Mouse (Mus musculus) forebrain, embryonic 15.5 days (tissue): ENCODE measurements at regions not wholly inside any gene's neighbourhood (a gene's known extent, or its start where the extent isn't known, plus 50 kb on each side); places are given as distances from the start of the nearest gene placed in this dataset.
"Not testable (repeated sequence)": the region's sequence is repeated elsewhere in the genome, so short reads cannot be mapped to it uniquely, and the experiment has no call there.

Source experiments
- ATAC-seq: fragments of 200-750 bp; cut with Nextera tagmentation; replicated peaks from 2 replicates; pipeline ENCODE4 v1.8.0; 2017; ENCODE audit warnings: mild to moderate bottlenecking, moderate TSS enrichment, moderate library complexity
- H3K27ac ChIP-seq: fragments of 300-500 bp; sonication (generic); replicated peaks from 2 replicates; pipeline ENCODE4 v1.5.1; 2015; ENCODE audit warnings: mild to moderate bottlenecking, inconsistent platforms
- H3K27me3 ChIP-seq: fragments of 300-500 bp; sonication (generic); 2 replicates; pipeline ENCODE4 v1.6.1; 2015; ENCODE audit warnings: inconsistent platforms
- H3K36me3 ChIP-seq: fragments of 300-500 bp; sonication (generic); 2 replicates; pipeline ENCODE4 v1.6.1; 2015; ENCODE audit warnings: mild to moderate bottlenecking, inconsistent platforms
- H3K4me1 ChIP-seq: fragments of 300-500 bp; sonication (generic); 2 replicates; pipeline ENCODE4 v1.6.1; 2015; ENCODE audit warnings: inconsistent platforms
- H3K4me2 ChIP-seq: fragments of 300-500 bp; sonication (generic); replicated peaks from 2 replicates; pipeline ENCODE4 v1.6.1; 2015; ENCODE audit warnings: mild to moderate bottlenecking, inconsistent platforms
- H3K4me3 ChIP-seq: fragments of 300-500 bp; sonication (generic); 2 replicates; pipeline ENCODE4 v1.5.1; 2015; ENCODE audit warnings: mild to moderate bottlenecking, inconsistent platforms
- H3K9ac ChIP-seq: fragments of 300-500 bp; sonication (generic); replicated peaks from 2 replicates; pipeline ENCODE4 v1.6.1; 2015; ENCODE audit warnings: mild to moderate bottlenecking, inconsistent platforms
- H3K9me3 ChIP-seq: fragments of 300-500 bp; sonication (generic); 2 replicates; pipeline ENCODE4 v1.6.1; 2016; ENCODE audit warnings: inconsistent platforms
- WGBS: fragments of 180-500 bp; shearing (Covaris S2); methylation state at CpG from one replicate; pipeline ENCODE4 v1.1.7; 2015; ENCODE audit warnings: mixed read lengths; 5-methylcytosine and 5-hydroxymethylcytosine counted together

- Histone ChIP-seq H3K9ac (no peak overlapping the region), H3K9me3 (no peaks in the 10 kb centered on the region), H3K36me3 (no peaks in the 10 kb centered on the region), H3K27ac (no peak overlapping the region), H3K4me3 (no peak overlapping the region), H3K4me2 (no peak overlapping the region), H3K4me1 (no peaks in the 10 kb centered on the region), H3K27me3 (no peaks in the 10 kb centered on the region)
- no peak for ATAC-seq
Measured at GRCm38 (mm10) chr16:86252630-86253029, 351.0 kb upstream of the Adamts5 start.

GRCm38 (mm10) chr16:86250021-86250420, 348.4 kb upstream of the Adamts5 start:
- Histone ChIP-seq H3K4me2 (no peak overlapping the region), H3K9me3 (no peaks in the 10 kb centered on the region), H3K36me3 (no peaks in the 10 kb centered on the region), H3K4me1 (no peaks in the 10 kb centered on the region), H3K27ac (no peak overlapping the region), H3K27me3 (no peaks in the 10 kb centered on the region), H3K4me3 (no peak overlapping the region), H3K9ac (no peak overlapping the region)
- 92% methylated on average over 6 of the region's 6 CpGs for WGBS
- ATAC-seq, result no peak

DNA sequence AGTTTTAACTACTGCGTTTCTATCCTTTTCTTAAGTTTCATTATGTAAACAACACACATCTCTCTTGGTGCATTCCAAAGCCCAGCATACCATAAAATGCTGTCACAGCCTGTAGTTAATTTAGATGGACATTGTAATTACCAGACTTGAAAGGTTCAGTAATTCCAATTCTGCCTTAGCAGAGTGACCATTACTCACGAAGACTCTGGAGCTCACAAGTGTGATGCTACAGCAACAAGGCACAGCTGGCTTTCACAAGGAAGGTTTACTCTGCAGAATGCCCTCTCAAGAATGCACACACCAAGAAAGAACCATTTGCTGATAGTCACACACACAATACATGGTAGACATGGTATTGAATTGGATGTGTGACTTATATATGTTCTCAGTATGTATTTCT, 342.6 kb upstream of the Adamts5 start:
- Histone ChIP-seq H3K36me3 (no peaks in the 10 kb centered on the region), H3K27ac (no peak overlapping the region), H3K4me3 (no peak overlapping the region), H3K27me3 (no peaks in the 10 kb centered on the region), H3K9me3 (no peaks in the 10 kb centered on the region), H3K4me2 (no peak overlapping the region), H3K4me1 (no peaks in the 10 kb centered on the region), H3K9ac (no peak overlapping the region)
- 78% methylated on average over 2 of the region's 2 CpGs for WGBS
- ATAC-seq, result no peak

DNA sequence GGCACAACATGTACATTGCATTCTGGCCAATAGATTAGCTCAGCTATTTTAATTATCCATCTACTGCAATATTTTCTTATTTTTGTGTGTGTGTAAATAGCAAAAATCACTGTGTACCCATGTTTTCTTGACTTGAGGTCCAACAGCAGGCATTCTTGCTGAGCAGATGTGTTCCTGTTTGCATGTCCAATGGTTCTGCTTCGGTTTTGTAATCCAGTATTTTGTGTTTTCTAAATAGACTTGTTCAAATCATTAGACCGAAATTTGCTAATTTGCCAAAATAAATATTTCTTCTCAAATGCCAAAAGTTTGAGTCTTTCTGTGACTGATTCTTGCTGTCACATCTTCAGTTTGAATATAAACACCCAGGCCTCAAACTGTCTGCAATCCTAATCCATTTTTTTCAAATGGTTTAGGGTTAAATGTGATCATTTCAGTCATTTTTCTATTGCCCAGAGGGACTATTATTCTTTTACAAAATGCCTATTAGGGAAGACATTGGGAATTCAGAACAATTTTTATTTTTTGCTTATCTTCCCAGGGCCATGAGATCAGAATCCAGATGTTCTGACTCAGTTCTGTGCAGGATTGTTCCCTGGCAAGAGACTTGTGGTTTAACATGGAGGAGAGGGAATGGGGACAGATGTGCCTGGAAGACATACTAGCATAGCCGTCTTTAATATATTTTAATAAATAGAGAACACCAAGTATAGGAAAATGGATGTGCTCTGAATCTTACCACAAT, 341.3 kb upstream of the Adamts5 start:
- no peak for ATAC-seq
- no peaks in the 10 kb centered on the region for H3K27me3 ChIP-seq
- H3K9me3 ChIP-seq, result no peaks in the 10 kb centered on the region
- no peak overlapping the region for H3K4me2 ChIP-seq
- 87% methylated on average over 3 of the region's 3 CpGs for WGBS
- H3K4me1 ChIP-seq, result no peaks in the 10 kb centered on the region
- H3K4me3 ChIP-seq, result no peak overlapping the region
- no peak overlapping the region for H3K9ac ChIP-seq
- H3K27ac ChIP-seq, result no peak overlapping the region
- no peaks in the 10 kb centered on the region for H3K36me3 ChIP-seq

DNA sequence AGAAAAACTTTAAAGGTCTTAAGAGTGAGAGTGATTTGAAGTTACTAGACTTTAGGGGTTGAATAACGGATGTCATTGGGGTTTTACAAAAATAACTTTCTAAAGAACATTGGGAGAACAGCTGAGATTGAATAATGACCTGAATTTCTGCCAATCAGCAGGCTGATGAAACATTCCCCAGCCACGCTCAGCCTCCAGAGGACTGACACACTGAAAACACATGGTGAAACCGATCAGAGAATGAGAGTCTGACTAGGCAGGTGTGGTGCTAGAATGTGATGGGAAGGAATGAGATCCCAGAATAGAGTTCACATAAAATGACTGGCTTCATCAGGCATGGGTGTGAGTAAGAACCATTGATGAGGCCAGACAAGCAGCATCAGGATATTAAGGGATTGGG, 321.4 kb upstream of the Adamts5 start:
- Histone ChIP-seq H3K27ac (no peak overlapping the region), H3K36me3 (no peaks in the 10 kb centered on the region), H3K9ac (no peak overlapping the region), H3K9me3 (no peaks in the 10 kb centered on the region), H3K4me3 (no peak overlapping the region), H3K4me2 (no peak overlapping the region), H3K27me3 (no peaks in the 10 kb centered on the region), H3K4me1 (no peaks in the 10 kb centered on the region)
- no peak for ATAC-seq
- WGBS, result 68% methylated on average over 3 of the region's 3 CpGs

DNA sequence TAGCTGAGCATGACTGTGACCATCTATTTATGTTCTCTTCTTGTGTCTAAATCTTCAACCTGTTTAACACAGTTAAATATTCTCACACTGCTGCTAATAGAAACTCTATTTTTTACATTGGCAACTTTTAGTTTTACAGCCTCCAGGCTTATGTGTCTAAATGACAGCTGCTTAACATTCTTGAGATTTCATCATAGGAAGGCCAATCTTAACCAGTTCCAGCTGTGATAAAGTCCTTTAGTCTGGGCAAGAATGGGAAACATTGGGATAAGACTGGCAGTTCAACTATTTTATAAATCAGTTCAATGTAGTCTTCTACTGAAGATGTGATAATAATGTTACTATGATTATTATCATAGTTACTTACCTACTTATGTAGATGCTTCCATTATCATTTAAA, 308.9 kb upstream of the Adamts5 start:
- no peaks in the 10 kb centered on the region for H3K27me3 ChIP-seq
- no peak overlapping the region for H3K27ac ChIP-seq
- no peaks in the 10 kb centered on the region for H3K4me1 ChIP-seq
- H3K36me3 ChIP-seq, result no peaks in the 10 kb centered on the region
- H3K4me2 ChIP-seq, result no peak overlapping the region
- ATAC-seq, result no peak
- no peak overlapping the region for H3K4me3 ChIP-seq
- H3K9me3 ChIP-seq, result no peaks in the 10 kb centered on the region
- no peak overlapping the region for H3K9ac ChIP-seq

- H3K4me3 ChIP-seq, result no peak overlapping the region
- H3K27ac ChIP-seq, result no peak overlapping the region
- no peak for ATAC-seq
Measured at GRCm38 (mm10) chr16:86209319-86209718, 307.7 kb upstream of the Adamts5 start.

GRCm38 (mm10) chr16:86189874-86190273, 288.2 kb upstream of the Adamts5 start:
- Histone ChIP-seq H3K4me3 (no peak overlapping the region), H3K36me3 (no peaks in the 10 kb centered on the region), H3K27ac (no peak overlapping the region), H3K9ac (no peak overlapping the region), H3K4me2 (no peak overlapping the region), H3K4me1 (no peaks in the 10 kb centered on the region), H3K9me3 (no peaks in the 10 kb centered on the region), H3K27me3 (no peaks in the 10 kb centered on the region)
- no peak for ATAC-seq
- 87% methylated on average over 1 of the region's 1 CpGs for WGBS

More at GRCm38 (mm10) chr16:86209319-86209718, 307.7 kb upstream of the Adamts5 start:
- Histone ChIP-seq H3K36me3 (no peaks in the 10 kb centered on the region), H3K9ac (no peak overlapping the region), H3K4me2 (no peak overlapping the region), H3K4me1 (no peaks in the 10 kb centered on the region), H3K27me3 (no peaks in the 10 kb centered on the region), H3K9me3 (no peaks in the 10 kb centered on the region)

GRCm38 (mm10) chr16:86188966-86189365, 287.3 kb upstream of the Adamts5 start:
- Histone ChIP-seq H3K9me3 (no peaks in the 10 kb centered on the region), H3K27ac (no peak overlapping the region), H3K4me3 (no peak overlapping the region), H3K4me1 (no peaks in the 10 kb centered on the region), H3K36me3 (no peaks in the 10 kb centered on the region), H3K9ac (no peak overlapping the region), H3K27me3 (no peaks in the 10 kb centered on the region), H3K4me2 (no peak overlapping the region)
- no peak for ATAC-seq
- 90% methylated on average over 3 of the region's 3 CpGs for WGBS

GRCm38 (mm10) chr16:86187609-86188008, 286.0 kb upstream of the Adamts5 start:
- H3K9me3 ChIP-seq, H3K4me2 ChIP-seq, ATAC-seq, H3K36me3 ChIP-seq, H3K4me3 ChIP-seq, H3K27ac ChIP-seq, H3K27me3 ChIP-seq, H3K9ac ChIP-seq, H3K4me1 ChIP-seq: not testable (repeated sequence)
- WGBS, result 47% methylated on average over 4 of the region's 4 CpGs

GRCm38 (mm10) chr16:86159021-86159815, 257.6 kb upstream of the Adamts5 start:
- H3K4me1 ChIP-seq, result no peaks in the 10 kb centered on the region
- no peak for ATAC-seq
- H3K27ac ChIP-seq, result no peak overlapping the region
- H3K9ac ChIP-seq, result no peak overlapping the region
- H3K4me3 ChIP-seq, result no peak overlapping the region
- no peak overlapping the region for H3K4me2 ChIP-seq
- no peaks in the 10 kb centered on the region for H3K9me3 ChIP-seq
- no peaks in the 10 kb centered on the region for H3K36me3 ChIP-seq
- 89% methylated on average over 4 of the region's 4 CpGs for WGBS
- H3K27me3 ChIP-seq, result no peaks in the 10 kb centered on the region

DNA sequence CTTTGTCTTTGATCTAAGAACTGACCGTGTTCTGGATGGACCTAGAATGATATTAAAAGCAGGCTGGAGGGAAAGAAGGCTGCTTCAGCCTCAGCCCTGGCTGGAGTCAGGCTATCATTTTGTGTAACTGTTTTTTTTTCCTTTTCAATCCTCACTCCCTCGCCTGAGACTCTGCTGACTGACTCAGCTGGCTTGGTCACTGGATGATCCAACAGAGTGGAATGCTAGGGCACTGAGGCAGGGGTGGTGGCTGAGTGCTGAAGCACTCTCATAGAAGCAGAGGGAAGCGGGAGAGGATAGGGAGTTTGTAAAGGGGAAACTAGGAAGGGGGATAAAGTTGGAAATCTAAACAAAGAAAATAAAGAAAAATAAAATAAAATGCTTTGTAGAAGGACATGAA, 236.5 kb upstream of the Adamts5 start:
- H3K36me3 ChIP-seq, result no peaks in the 10 kb centered on the region
- H3K9ac ChIP-seq, result no peak overlapping the region
- H3K4me2 ChIP-seq, result no peak overlapping the region
- no peaks in the 10 kb centered on the region for H3K27me3 ChIP-seq
- 69% methylated on average over 3 of the region's 3 CpGs for WGBS
- H3K4me3 ChIP-seq, result no peak overlapping the region
- no peak overlapping the region for H3K27ac ChIP-seq
- H3K4me1 ChIP-seq, result no peaks in the 10 kb centered on the region
- no peaks in the 10 kb centered on the region for H3K9me3 ChIP-seq
- no peak for ATAC-seq

DNA sequence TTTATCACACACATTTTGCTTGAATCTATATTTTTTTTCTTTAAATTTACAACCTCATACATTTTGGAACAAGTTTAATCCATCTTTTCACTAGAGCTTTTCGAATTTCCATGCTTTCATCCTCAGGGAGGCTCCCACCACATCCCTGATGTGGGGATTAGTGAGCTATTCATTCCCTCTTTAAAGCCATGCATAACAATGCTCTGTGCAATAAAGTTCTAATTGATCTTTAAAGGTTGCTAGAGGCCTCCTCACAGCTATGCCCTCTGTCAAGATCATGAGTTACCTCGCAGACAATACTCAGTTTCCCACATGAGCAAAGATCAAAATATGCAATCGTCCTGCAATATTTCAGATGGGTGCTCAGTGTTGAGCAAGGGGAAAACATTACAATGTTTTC, 234.5 kb upstream of the Adamts5 start:
- no peak overlapping the region for H3K27ac ChIP-seq
- H3K4me2 ChIP-seq, result no peak overlapping the region
- no peak for ATAC-seq
- 4% methylated on average over 3 of the region's 3 CpGs for WGBS
- no peaks in the 10 kb centered on the region for H3K9me3 ChIP-seq
- H3K4me1 ChIP-seq, result no peaks in the 10 kb centered on the region
- no peaks in the 10 kb centered on the region for H3K27me3 ChIP-seq
- no peak overlapping the region for H3K4me3 ChIP-seq
- H3K36me3 ChIP-seq, result no peaks in the 10 kb centered on the region
- H3K9ac ChIP-seq, result no peak overlapping the region
